Mouse (Mus musculus): Measurements from ENCODE around the gene Bex2. TPM values are rescaled to one million over a fixed set of nuclear protein-coding genes. Genes with fewer than 3 reads are reported as not detected.
"Not testable (repeated sequence)": the region's sequence is repeated elsewhere in the genome, so short reads cannot be mapped to it uniquely, and the experiment has no call there.

The Bex2 gene
- polyA plus RNA-seq, 1 experiment from 2014 or later = 56.8 TPM

GRCm38 (mm10) chrX:136067201-136067991 lies 640 bp downstream of the Bex2 start:
- H3K27ac ChIP-seq (ENCODE audit: low read length); H3K36me3 ChIP-seq (ENCODE audit: control insufficient read depth, insufficient read depth, low read length); H3K9me3 ChIP-seq (ENCODE audit: control insufficient read depth, low read length); H3K9ac ChIP-seq (ENCODE audit: low read length); H3K27me3 ChIP-seq (ENCODE audit: control insufficient read depth, insufficient read depth, low read depth, low read length); H3K4me1 ChIP-seq (replicated peaks; ENCODE audit: control insufficient read depth, insufficient read depth, low read length): not testable (repeated sequence)
- H3K4me2 ChIP-seq (ENCODE audit: low read depth, low read length) = peak overlapping the region; percentile 42
- peak overlapping the region; percentile 34 for H3K4me3 ChIP-seq (ENCODE audit: low read length)
- peak; percentile 64 for ATAC-seq (ENCODE audit: low read depth)
- WGBS = 8% methylated on average over 9 of the region's 48 CpGs

DNA sequence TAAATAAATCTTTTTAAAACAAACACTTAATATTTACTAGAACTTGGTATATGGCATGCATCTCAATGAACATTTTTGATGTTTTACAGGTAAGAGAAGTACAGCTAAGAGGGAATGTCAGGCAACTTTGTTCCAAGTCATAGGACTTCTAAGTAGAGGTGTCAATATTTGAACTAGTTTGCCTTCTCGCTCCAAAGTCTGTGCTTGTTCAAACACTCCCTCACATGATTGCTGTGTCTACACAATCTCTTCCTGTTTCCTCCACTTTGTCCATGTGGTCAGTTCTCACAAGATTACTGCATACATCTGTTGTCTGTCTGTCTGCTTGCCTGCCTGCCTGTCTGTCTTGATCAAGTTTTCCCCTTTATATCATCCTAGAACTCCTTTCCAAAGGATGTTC lies 7.3 kb downstream of the Bex2 start:
- H3K27me3 ChIP-seq (ENCODE audit: control insufficient read depth, insufficient read depth, low read depth, low read length) = no peaks in the 10 kb centered on the region
- WGBS = 48% methylated on average over 1 of the region's 1 CpGs
- ATAC-seq (ENCODE audit: low read depth) = no peak
- H3K4me3 ChIP-seq (ENCODE audit: low read length) = no peak overlapping the region
- H3K4me1 ChIP-seq (replicated peaks; ENCODE audit: control insufficient read depth, insufficient read depth, low read length) = no peaks in the 10 kb centered on the region
- H3K27ac ChIP-seq (ENCODE audit: low read length) = no peak overlapping the region
- no peaks in the 10 kb centered on the region for H3K36me3 ChIP-seq (ENCODE audit: control insufficient read depth, insufficient read depth, low read length)
- no peak overlapping the region for H3K4me2 ChIP-seq (ENCODE audit: low read depth, low read length)
- no peaks in the 10 kb centered on the region for H3K9me3 ChIP-seq (ENCODE audit: control insufficient read depth, low read length)
- H3K9ac ChIP-seq (ENCODE audit: low read length) = no peak overlapping the region

- H3K4me2 ChIP-seq (ENCODE audit: low read depth, low read length) = no peak overlapping the region
- no peak overlapping the region for H3K27ac ChIP-seq (ENCODE audit: low read length)
- H3K9ac ChIP-seq (ENCODE audit: low read length) = no peak overlapping the region
- no peaks in the 10 kb centered on the region for H3K4me1 ChIP-seq (replicated peaks; ENCODE audit: control insufficient read depth, insufficient read depth, low read length)
- WGBS = 49% methylated on average over 2 of the region's 2 CpGs
- no peaks in the 10 kb centered on the region for H3K36me3 ChIP-seq (ENCODE audit: control insufficient read depth, insufficient read depth, low read length)
- H3K27me3 ChIP-seq (ENCODE audit: control insufficient read depth, insufficient read depth, low read depth, low read length) = no peaks in the 10 kb centered on the region
- H3K4me3 ChIP-seq (ENCODE audit: low read length) = no peak overlapping the region
- no peaks in the 10 kb centered on the region for H3K9me3 ChIP-seq (ENCODE audit: control insufficient read depth, low read length)
- ATAC-seq (ENCODE audit: low read depth) = 0 out of 2 replicates have a peak, but pooled peaks have one; percentile 51
These were observed 16.8 kb downstream of the Bex2 start for GRCm38 (mm10) chrX:136051219-136051618.

DNA sequence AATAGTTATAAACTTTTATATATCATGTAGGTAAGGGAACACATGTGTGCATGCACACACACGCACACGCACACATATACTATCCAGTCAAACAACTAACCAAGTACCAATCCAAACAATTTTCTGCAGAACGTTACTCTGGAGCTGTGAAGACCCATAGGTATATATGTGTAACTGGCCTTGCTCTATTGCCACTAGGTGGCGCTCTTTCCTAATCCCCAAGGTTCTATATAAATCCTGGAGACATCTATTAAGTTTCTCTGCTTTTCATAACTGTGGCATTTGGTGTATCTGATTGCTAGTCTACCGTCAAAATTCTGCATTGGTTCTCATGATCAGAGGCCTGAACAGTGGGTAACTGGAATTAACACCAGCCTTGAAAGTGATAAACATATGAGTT lies 20.5 kb downstream of the Bex2 start:
- 16% methylated on average over 5 of the region's 5 CpGs for WGBS
- no peak overlapping the region for H3K4me3 ChIP-seq (ENCODE audit: low read length)
- H3K9ac ChIP-seq (ENCODE audit: low read length) = no peak overlapping the region
- no peaks in the 10 kb centered on the region for H3K4me1 ChIP-seq (replicated peaks; ENCODE audit: control insufficient read depth, insufficient read depth, low read length)
- no peaks in the 10 kb centered on the region for H3K27me3 ChIP-seq (ENCODE audit: control insufficient read depth, insufficient read depth, low read depth, low read length)
- H3K9me3 ChIP-seq (ENCODE audit: control insufficient read depth, low read length) = no peaks in the 10 kb centered on the region
- H3K36me3 ChIP-seq (ENCODE audit: control insufficient read depth, insufficient read depth, low read length) = no peaks in the 10 kb centered on the region
- ATAC-seq (ENCODE audit: low read depth) = no peak
- H3K27ac ChIP-seq (ENCODE audit: low read length) = no peak overlapping the region
- no peak overlapping the region for H3K4me2 ChIP-seq (ENCODE audit: low read depth, low read length)

DNA sequence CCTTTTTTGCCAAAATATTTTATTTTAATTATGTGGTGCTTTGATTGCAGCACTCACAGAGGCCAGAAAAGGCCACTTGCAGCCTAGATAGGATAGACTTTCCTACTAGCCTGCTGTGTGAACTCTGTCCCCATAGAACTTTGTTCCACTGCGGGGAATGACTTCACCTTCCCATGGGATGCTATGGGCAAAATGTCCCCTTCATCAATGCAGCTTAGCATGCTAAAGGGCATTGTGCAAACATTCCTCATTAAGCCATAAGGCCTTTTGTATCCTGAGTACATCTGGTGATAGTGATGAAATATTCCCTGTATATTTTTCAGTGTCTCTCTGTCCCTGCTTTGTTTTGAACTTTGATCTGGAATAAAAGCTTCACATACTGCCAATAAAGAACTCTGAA lies 24.3 kb downstream of the Bex2 start:
- ATAC-seq (ENCODE audit: low read depth) = no peak
- H3K27me3 ChIP-seq (ENCODE audit: control insufficient read depth, insufficient read depth, low read depth, low read length) = no peaks in the 10 kb centered on the region
- 80% methylated on average over 1 of the region's 1 CpGs for WGBS
- H3K27ac ChIP-seq (ENCODE audit: low read length) = no peak overlapping the region
- no peak overlapping the region for H3K9ac ChIP-seq (ENCODE audit: low read length)
- H3K9me3 ChIP-seq (ENCODE audit: control insufficient read depth, low read length) = no peaks in the 10 kb centered on the region
- no peak overlapping the region for H3K4me3 ChIP-seq (ENCODE audit: low read length)
- H3K4me1 ChIP-seq (replicated peaks; ENCODE audit: control insufficient read depth, insufficient read depth, low read length) = no peaks in the 10 kb centered on the region
- no peaks in the 10 kb centered on the region for H3K36me3 ChIP-seq (ENCODE audit: control insufficient read depth, insufficient read depth, low read length)
- H3K4me2 ChIP-seq (ENCODE audit: low read depth, low read length) = no peak overlapping the region

- whole genome bisulfite sequencing = 18% methylated on average over 7 of the region's 49 CpGs
- H3K9me3 ChIP-seq (ENCODE audit: control insufficient read depth, low read length); H3K9ac ChIP-seq (ENCODE audit: low read length); H3K4me1 ChIP-seq (replicated peaks; ENCODE audit: control insufficient read depth, insufficient read depth, low read length); H3K36me3 ChIP-seq (ENCODE audit: control insufficient read depth, insufficient read depth, low read length); H3K27ac ChIP-seq (ENCODE audit: low read length); H3K27me3 ChIP-seq (ENCODE audit: control insufficient read depth, insufficient read depth, low read depth, low read length): not testable (repeated sequence)
- H3K4me3 ChIP-seq (ENCODE audit: low read length) = peak within 1 kb of the TSS; percentile 27
- peak; percentile 96 for ATAC-seq (ENCODE audit: low read depth)
- peak within 1 kb of the TSS; percentile 28 for H3K4me2 ChIP-seq (ENCODE audit: low read depth, low read length)
These were observed 35.0 kb downstream of the Bex2 start, which contains the start of gene Arxes1 for GRCm38 (mm10) chrX:136032799-136033763. Gene Arxes1 (plus strand): TSS chrX:136033367.

DNA sequence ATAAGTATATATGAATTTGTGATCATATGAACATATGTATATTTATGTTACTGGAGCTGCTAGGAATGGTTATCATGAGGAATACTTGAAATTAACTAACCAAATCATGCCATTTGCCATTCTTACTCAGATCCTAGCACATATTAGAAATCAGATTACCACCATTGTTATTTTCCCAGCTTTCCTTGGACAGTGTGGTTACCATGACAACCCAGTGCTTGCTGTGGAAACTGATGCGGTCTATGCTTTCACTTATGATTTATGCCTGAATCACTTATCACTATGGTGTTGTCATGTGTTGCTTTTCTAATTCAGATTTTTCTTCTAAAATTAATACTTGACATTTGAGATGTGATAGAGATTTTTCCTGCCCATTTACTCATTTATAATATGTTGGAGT lies 37.7 kb downstream of the Bex2 start:
- H3K4me1 ChIP-seq (replicated peaks; ENCODE audit: control insufficient read depth, insufficient read depth, low read length) = no peaks in the 10 kb centered on the region
- no peak for ATAC-seq (ENCODE audit: low read depth)
- H3K9me3 ChIP-seq (ENCODE audit: control insufficient read depth, low read length) = no peaks in the 10 kb centered on the region
- H3K4me2 ChIP-seq (ENCODE audit: low read depth, low read length) = no peak overlapping the region
- no peak overlapping the region for H3K27ac ChIP-seq (ENCODE audit: low read length)
- H3K27me3 ChIP-seq (ENCODE audit: control insufficient read depth, insufficient read depth, low read depth, low read length) = no peaks in the 10 kb centered on the region
- H3K9ac ChIP-seq (ENCODE audit: low read length) = no peak overlapping the region
- H3K4me3 ChIP-seq (ENCODE audit: low read length) = no peak overlapping the region
- 52% methylated on average over 1 of the region's 1 CpGs for WGBS
- no peaks in the 10 kb centered on the region for H3K36me3 ChIP-seq (ENCODE audit: control insufficient read depth, insufficient read depth, low read length)

Measured in lung, embryonic 16.5 days (tissue).